Mouse (Mus musculus) liver, adult 2 months (tissue): ENCODE data around the gene Cnga3. TPM values are rescaled to one million over a fixed set of nuclear protein-coding genes. Genes with fewer than 3 reads are reported as not detected.
A peak's percentile ranks its signal among the peaks of the same experiment; 100 is the strongest.

Experiments
- DNase-seq: peaks from one replicate; pipeline ENCODE4 v3.0.0-alpha.2; 2011; ENCODE audit warnings: low read depth, low spot score; ENCODE audit errors: extremely low read depth
- H3K27ac ChIP-seq: fragments of 200-500 bp; replicated peaks from 2 replicates; pipeline ENCODE4 v1.5.1; 2012; ENCODE audit warnings: low read depth, mild to moderate bottlenecking, control low read depth, inconsistent platforms, low read length; ENCODE audit not compliant: insufficient read depth
- H3K27me3 ChIP-seq: fragments of 200-500 bp; 2 replicates; pipeline ENCODE4 v1.6.1; 2012; ENCODE audit warnings: mild to moderate bottlenecking, moderate library complexity, low read length, inconsistent platforms; ENCODE audit not compliant: control insufficient read depth, insufficient read depth
- H3K36me3 ChIP-seq: fragments of 200-500 bp; 2 replicates; pipeline ENCODE4 v1.6.1; 2012; ENCODE audit warnings: low read length, inconsistent platforms; ENCODE audit not compliant: control insufficient read depth, insufficient read depth
- H3K4me1 ChIP-seq: fragments of 200-500 bp; 2 replicates; pipeline ENCODE4 v1.6.1; 2011; ENCODE audit warnings: low read length; ENCODE audit not compliant: control insufficient read depth, insufficient read depth
- H3K4me3 ChIP-seq: fragments of 200-500 bp; 2 replicates; pipeline ENCODE4 v1.5.1; 2011; ENCODE audit warnings: low read depth, mild to moderate bottlenecking, control low read depth, low read length, moderate library complexity; ENCODE audit not compliant: insufficient read depth
- H3K79me2 ChIP-seq: fragments of 200-500 bp; 2 replicates; pipeline ENCODE4 v1.6.1; 2012; ENCODE audit warnings: inconsistent platforms, mild to moderate bottlenecking, low read length, moderate library complexity; ENCODE audit not compliant: control insufficient read depth, insufficient read depth
- H3K9ac ChIP-seq: fragments of 200-500 bp; 2 replicates; pipeline ENCODE4 v1.6.1; 2012; ENCODE audit warnings: low read depth, mild to moderate bottlenecking, control low read depth, inconsistent platforms, low read length
- CTCF ChIP-seq: fragments of 200-500 bp; IDR thresholded peaks from 2 replicates; pipeline ENCODE4 v1.5.1; 2011; ENCODE audit warnings: low read depth, low read length, control low read depth
- POLR2A ChIP-seq: fragments of 200-500 bp; IDR thresholded peaks from 2 replicates; pipeline ENCODE4 v1.6.1; 2011; ENCODE audit warnings: low read length, control low read depth; ENCODE audit not compliant: insufficient read depth; ENCODE audit errors: extremely low read depth
- WGBS: fragments of 180-500 bp; shearing (Covaris S2); methylation state at CpG from one replicate; pipeline ENCODE4 v1.1.7; 2018; 5-methylcytosine and 5-hydroxymethylcytosine counted together
- polyA plus RNA-seq: library from polyadenylated mRNA; depleted of rRNA; stranded (reverse); fragments of >200 nt; gene quantifications from 2 replicates; pipeline ENCODE4 v1.2.3, GENCODE M21; 2012
- total RNA-seq: library from RNA; depleted of rRNA; stranded (reverse); fragments of >200 nt; gene quantifications from 2 replicates; pipeline ENCODE4 v1.2.3, GENCODE M21; 2014

The Cnga3 gene
- total and polyA plus RNA-seq, 2 experiments: not detected

GRCm38 (mm10) chr1:37299540-37300491 is 85.6 kb downstream of the Cnga3 start, which contains the start of gene Inpp4a:
Gene Inpp4a, plus strand, starts transcription at chr1:37299865.
- H3K9ac ChIP-seq: peak within 1 kb of the TSS; percentile 88
- peak; percentile 93 for DNase-seq
- H3K27ac ChIP-seq: peak within 1 kb of the TSS; percentile 59
- peak within 1 kb of the TSS; percentile 69 for H3K4me3 ChIP-seq
- H3K79me2 ChIP-seq: peaks cover 33% of the 10 kb centered on the region; the same call in 1 of the 2 replicates
- no peaks in the 10 kb centered on the region for H3K27me3 ChIP-seq
- TF ChIP-seq CTCF: no peak
- peak; percentile 85 for TF ChIP-seq POLR2A
- H3K36me3 ChIP-seq: no peaks in the 10 kb centered on the region
- H3K4me1 ChIP-seq: peaks cover 9% of the 10 kb centered on the region
- WGBS: under 1% methylated on average over 76 of the region's 77 CpGs

- Histone ChIP-seq H3K9ac (peak overlapping the region; percentile 88; the same call in 1 of the 2 replicates), H3K79me2 (peaks cover 40% of the 10 kb centered on the region; the same call in 1 of the 2 replicates), H3K27ac (peak overlapping the region; percentile 59; the same call in 1 of the 2 replicates), H3K4me1 (peaks cover 9% of the 10 kb centered on the region), H3K27me3 (no peaks in the 10 kb centered on the region), H3K36me3 (no peaks in the 10 kb centered on the region), H3K4me3 (peak overlapping the region; percentile 69)
- 28% methylated on average over 5 of the region's 5 CpGs for WGBS
- TF ChIP-seq POLR2A (no peak), CTCF (no peak)
- DNase-seq: peak; percentile 67
These were observed 86.4 kb downstream of the Cnga3 start for GRCm38 (mm10) chr1:37300650-37301049.

GRCm38 (mm10) chr1:37302801-37303200 is 88.6 kb downstream of the Cnga3 start:
- no peak for DNase-seq
- Histone ChIP-seq H3K27me3 (no peaks in the 10 kb centered on the region), H3K27ac (no peak overlapping the region), H3K9ac (no peak overlapping the region), H3K79me2 (peaks cover 57% of the 10 kb centered on the region), H3K36me3 (no peaks in the 10 kb centered on the region), H3K4me3 (no peak overlapping the region), H3K4me1 (peaks cover 11% of the 10 kb centered on the region)
- TF ChIP-seq CTCF (no peak), POLR2A (no peak)
- WGBS: 94% methylated on average over 3 of the region's 3 CpGs

- TF ChIP-seq CTCF (no peak), POLR2A (no peak)
- Histone ChIP-seq H3K4me3 (no peak overlapping the region), H3K27ac (no peak overlapping the region), H3K9ac (no peak overlapping the region), H3K36me3 (no peaks in the 10 kb centered on the region), H3K79me2 (peaks cover 63% of the 10 kb centered on the region), H3K27me3 (no peaks in the 10 kb centered on the region), H3K4me1 (peaks cover 11% of the 10 kb centered on the region)
- 83% methylated on average over 9 of the region's 9 CpGs for WGBS
- DNase-seq: no peak
These were observed 91.6 kb downstream of the Cnga3 start for GRCm38 (mm10) chr1:37305691-37306287.

GRCm38 (mm10) chr1:37307586-37307985 is 93.4 kb downstream of the Cnga3 start:
- no peak overlapping the region for H3K9ac ChIP-seq

More at GRCm38 (mm10) chr1:37307586-37307985, 93.4 kb downstream of the Cnga3 start:
- Histone ChIP-seq H3K4me3 (no peak overlapping the region), H3K36me3 (no peaks in the 10 kb centered on the region), H3K4me1 (peaks cover 9% of the 10 kb centered on the region), H3K27ac (no peak overlapping the region), H3K79me2 (peaks cover 49% of the 10 kb centered on the region), H3K27me3 (no peaks in the 10 kb centered on the region)
- no peak for DNase-seq
- TF ChIP-seq POLR2A: no peak
- no peak for TF ChIP-seq CTCF
- WGBS: 80% methylated on average over 2 of the region's 2 CpGs
